Mouse (Mus musculus) frontal cortex, postnatal 10 days (tissue): ENCODE data around the gene Mapre1.
"Not testable (repeated sequence)": the region's sequence is repeated elsewhere in the genome, so short reads cannot be mapped to it uniquely, and the experiment has no call there.

Source experiments
- DNase-seq, 2 experiments: peaks; one replicate each; pipeline ENCODE4 v3.0.0; 2022; ENCODE audit warnings: low spot score in 2 of 2, mixed read lengths in 1 of 2

The Mapre1 gene

DNA sequence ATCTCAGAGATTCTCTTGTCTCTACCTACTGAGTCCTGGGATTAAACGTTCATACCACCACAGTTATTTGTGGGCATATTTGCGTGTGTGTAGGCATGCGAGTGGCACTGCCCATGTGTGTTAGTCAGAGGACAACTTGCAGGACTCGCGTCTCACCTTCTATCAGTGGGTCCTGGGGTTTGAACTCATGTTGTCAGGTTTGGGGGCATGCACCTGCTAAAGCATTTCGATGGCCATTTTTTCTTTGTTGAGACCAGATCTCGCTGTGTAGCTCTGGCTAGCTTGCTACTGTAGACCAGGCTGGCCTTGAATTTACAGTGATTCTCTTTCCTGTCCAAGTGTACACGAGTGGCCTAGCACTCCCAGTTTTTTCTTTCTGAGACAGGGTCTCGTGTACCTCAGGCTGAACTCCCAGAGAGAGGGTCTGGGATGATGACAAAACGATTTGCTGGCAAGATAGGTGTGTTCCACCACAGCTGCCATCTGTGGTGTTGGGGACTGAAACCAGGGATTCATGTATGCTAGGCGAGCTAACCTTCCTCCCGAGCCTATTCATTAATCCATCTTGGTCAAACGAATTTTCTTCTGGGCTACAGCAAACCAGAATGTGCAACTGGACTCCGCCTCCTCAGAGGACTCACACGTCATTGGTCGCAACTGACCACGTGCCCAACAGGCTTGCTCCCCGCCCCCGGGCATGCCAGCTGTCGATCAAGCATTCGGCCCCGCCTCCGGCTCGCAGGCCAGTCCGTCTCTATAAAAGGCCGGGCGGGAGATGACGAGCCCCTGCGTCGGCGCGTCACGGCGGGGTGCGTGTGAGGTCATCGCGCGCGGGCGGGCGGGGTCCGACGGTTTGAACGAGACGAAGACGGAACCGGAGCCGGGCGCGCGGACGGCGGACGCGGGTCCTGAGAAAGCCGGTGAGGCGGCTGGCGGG is at the start of gene Mapre1:
Gene Mapre1 (plus strand): TSS at position 775 of the 937 bp plus-strand sequence.
- peak; percentile 99 to 100 for DNase-seq

- DNase-seq = not testable (repeated sequence)
Measured at GRCm38 (mm10) chr2:153693413-153693812, 47.7 kb upstream of the Mapre1 start.

GRCm38 (mm10) chr2:153694462-153695085 is 46.5 kb upstream of the Mapre1 start:
- no peak for DNase-seq

GRCm38 (mm10) chr2:153696352-153696751 is 44.7 kb upstream of the Mapre1 start, which contains the start of gene Dnmt3c:
Gene Dnmt3c (plus strand): TSS chr2:153696652.
- no peak for DNase-seq

DNA sequence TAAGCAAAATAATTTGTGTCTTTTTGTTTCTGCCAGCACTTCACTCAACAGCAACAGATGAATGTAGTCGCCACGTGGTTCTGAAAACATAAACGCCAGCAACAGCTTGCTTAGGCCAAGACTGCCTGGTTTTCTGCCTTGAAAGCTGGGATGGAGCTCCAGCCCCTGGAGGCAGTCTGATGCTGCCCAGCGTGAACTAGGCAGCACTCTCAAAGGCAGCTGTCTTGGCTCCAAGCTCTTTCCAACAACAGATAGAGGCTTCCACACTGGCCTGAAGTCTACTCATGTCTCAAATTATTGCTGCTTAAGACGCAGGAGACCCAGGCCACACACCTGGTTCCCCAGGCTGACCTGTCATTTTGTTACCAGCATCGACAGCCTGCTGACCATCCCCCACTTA is 37.7 kb upstream of the Mapre1 start:
- DNase-seq = no peak

- no peak for DNase-seq
Measured at GRCm38 (mm10) chr2:153710701-153711330, 30.3 kb upstream of the Mapre1 start.

- DNase-seq = peak; percentile 13 to 40
Measured at GRCm38 (mm10) chr2:153712646-153713091, 28.4 kb upstream of the Mapre1 start.

DNA sequence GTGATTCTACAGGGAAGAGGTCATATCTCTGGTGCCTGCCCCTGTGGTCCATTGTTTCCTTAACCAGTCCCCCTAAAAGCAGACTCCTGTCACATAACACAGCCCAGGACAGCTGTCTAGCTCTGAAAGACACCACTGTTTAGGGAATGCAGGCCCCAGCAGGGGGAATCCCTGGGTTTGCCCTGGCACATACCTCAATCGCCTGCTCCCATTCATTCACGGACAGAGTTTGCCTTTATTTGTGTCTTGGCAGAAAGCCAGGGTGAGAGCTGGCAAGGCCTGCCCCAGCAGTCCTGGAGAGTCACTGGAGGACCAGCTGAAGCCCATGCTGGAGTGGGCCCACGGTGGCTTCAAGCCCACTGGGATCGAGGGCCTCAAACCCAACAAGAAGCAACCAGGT is 27.8 kb upstream of the Mapre1 start:
- DNase-seq = peak; percentile 71 to 78

DNA sequence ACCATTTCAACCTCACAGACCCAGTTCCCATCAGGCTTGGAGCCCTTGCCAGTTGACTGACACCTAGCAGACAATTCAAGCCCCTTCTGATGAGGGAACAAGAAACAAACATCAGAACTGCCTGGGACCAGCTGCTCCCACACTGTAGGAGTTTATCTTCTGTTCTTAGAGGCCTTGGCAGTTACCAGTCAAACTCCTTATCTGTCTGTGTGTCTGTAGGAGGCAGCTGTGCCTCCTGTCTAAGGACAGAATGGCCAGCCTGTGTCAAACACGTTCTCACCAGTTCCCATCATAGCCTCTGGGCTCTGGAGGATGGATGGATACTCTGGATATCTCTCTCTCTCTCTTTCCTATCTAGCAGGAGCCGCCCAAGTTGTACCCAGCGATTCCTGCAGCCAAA is 23.2 kb upstream of the Mapre1 start:
- DNase-seq = not testable (repeated sequence)

GRCm38 (mm10) chr2:153723098-153723497 is 18.0 kb upstream of the Mapre1 start:
- DNase-seq = no peak

DNA sequence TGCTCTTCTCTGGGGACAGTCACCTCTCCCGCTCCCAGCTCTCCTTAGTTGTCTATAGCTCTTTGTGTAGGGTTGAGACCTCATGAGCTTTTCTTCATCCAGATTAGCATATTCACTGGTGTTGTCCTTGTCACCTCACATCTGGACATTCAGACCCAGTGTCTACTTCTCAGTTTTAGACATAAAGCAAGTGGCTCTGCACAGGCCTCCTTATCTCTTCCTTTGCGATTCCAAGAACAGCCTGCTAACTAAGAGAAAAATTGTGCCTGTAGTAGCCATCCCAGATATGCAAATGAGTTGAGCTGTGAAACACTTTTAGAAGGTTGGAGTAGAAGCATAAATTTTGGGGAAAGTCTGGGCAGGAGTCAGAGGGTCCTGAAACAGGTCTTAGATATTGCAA is 16.6 kb upstream of the Mapre1 start:
- DNase-seq = no peak

DNA sequence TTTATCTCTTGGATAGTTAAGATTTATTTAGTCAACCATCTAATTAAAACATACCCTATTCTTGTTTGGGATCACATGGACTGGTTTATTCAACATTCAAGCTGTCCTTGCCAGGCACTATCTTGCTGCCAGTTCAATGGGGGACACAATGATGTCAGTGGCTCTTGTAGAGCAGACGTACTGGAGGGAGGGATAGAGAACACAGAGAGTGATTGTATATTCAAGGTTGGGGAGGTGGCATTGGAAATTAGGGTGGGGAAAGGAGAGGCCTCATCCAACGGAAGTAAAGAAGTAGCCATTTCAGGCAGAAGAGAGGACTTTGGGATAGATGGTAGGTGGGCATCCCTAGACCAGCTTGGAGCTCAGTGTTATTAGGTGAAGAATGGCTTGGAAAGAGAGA is 16.2 kb upstream of the Mapre1 start:
- DNase-seq = no peak

- no peak for DNase-seq
Measured at GRCm38 (mm10) chr2:153725291-153725690, 15.8 kb upstream of the Mapre1 start.

GRCm38 (mm10) chr2:153734033-153734432 is 7.0 kb upstream of the Mapre1 start:
- DNase-seq = no peak

DNA sequence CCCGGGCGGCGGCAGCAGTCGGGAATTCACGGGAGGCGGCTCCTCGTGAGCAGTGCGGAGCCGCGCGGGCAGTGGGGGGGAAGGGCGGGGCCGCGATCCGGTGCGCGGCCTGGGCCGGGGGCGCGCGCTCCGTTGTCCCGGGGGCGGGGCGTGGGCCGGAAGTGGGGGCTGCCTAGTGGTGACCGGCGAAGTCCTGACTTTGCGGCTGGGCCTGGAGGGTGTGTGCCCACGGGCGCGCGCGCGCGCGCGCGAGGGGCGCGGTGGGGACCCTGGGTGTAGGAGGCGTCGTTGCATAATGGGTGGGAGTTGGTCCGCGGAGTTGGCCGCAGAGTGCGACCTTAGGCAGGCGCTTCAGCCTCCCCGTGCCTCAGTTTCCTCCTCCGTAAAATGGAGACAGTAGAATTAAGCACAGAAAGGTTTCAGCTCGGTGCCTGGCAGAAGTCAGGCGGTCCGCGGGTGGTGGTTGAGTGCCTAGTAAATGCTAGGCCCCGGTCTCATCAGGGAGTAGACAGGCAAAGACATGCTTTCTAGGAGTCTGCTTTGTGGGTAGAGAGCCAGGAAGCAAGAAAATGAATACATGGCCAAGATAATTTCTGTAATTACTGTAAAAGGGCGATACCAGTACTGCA is 477 bp downstream of the Mapre1 start:
- no peak for DNase-seq

- no peak for DNase-seq
Measured at GRCm38 (mm10) chr2:153747994-153748393, 6.9 kb downstream of the Mapre1 start.

DNA sequence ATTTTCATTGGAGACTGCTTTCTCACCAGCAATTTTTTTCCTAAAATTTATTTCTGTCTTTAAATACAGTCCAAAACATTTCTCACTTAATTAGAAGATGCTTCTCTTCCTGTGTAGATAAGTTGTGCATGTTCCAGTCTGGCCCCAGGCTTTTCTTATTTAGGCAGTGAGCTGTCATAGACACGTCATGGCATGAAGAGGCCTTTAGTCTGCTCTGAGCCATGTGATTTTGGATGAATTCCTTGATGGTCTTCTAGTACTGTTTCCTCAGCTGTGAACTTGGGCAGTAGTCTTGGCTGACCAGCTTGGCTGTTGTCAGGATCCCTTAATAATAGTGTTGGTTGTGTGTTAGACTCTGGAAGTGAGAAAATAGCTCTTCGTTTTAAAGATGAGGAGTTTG is 9.3 kb downstream of the Mapre1 start:
- no peak for DNase-seq

- DNase-seq = no peak
Measured at GRCm38 (mm10) chr2:153762121-153762520, 21.0 kb downstream of the Mapre1 start.

DNA sequence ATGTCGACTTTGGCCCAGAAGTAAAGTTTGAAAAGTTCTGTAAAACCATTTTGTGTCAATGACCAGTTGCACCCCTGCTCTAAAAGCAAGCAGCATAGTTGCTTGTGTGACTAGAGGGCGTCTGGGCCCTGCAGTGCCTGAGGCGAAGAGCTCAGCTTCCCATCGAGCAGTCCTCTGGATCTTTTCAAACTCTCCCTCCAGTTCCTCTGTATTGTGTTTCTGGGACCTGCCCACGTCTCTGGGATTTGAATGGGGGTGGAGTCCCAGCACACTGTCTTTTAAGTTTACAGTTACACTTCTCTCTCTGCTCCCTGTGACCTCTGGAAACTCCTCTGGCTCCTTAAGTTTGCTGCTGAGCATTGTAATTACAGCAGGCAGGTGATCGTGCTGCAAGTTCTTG is 26.4 kb downstream of the Mapre1 start:
- DNase-seq = no peak

DNA sequence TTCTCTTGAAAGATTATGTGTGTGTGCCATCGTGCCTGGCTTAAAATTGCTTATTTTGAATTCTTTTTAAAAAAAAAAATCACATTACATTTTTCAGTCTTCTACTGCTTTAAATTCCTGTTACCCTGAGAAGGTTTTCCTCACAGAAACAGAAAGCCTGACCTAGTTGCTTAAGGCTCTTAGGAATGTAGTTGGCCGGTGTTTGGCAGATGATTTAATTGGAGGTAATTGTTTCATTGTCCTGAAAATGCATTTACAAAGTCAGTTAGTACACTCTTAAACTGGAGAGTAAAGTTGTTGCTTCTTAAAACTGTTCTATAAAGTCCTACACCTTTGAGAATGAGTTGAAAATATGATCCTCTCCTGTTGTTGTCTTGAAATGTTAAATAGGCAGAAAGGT is 27.8 kb downstream of the Mapre1 start:
- DNase-seq = no peak

DNA sequence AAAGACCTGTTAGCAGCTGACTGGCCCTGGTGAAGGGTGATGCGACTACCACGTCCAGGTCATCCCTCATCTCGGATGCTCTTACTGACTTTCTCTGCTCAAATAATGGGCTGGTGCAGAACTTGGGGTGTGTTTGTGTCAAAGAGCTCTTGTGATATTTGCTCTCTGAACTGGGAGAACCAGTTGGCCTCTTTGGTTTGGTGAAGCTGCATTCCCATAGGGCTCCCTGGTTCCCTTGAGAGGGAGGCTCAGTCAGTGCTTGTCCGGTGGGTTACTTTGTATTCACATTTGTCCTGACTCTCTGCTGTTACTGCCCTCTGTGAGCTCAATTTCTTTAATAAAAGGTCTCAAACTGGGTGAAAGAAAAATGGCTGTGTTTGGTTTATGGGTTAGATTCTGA is 31.9 kb downstream of the Mapre1 start:
- no peak for DNase-seq

GRCm38 (mm10) chr2:153775472-153775871 is 34.4 kb downstream of the Mapre1 start:
- DNase-seq = no peak
